Mouse (Mus musculus) left cerebral cortex, adult 11 months (tissue): ENCODE results near the gene Sgms1.

Experiments
- DNase-seq: peaks from one replicate; pipeline ENCODE4 v3.0.0; 2022; ENCODE audit warnings: low spot score

The Sgms1 gene

GRCm38 (mm10) chr19:32269141-32269843 is 120.2 kb downstream of the Sgms1 start:
- no peak for DNase-seq

GRCm38 (mm10) chr19:32268562-32268961 is 121.0 kb downstream of the Sgms1 start:
- DNase-seq, result no peak

- DNase-seq, result no peak
Measured at GRCm38 (mm10) chr19:32266385-32267252, 122.9 kb downstream of the Sgms1 start.

- DNase-seq, result no peak
Measured at GRCm38 (mm10) chr19:32263753-32264152, 125.8 kb downstream of the Sgms1 start.

GRCm38 (mm10) chr19:32262805-32263572 is 126.5 kb downstream of the Sgms1 start:
- no peak for DNase-seq

- DNase-seq, result no peak
Measured at GRCm38 (mm10) chr19:32260869-32261688, 128.4 kb downstream of the Sgms1 start.

- no peak for DNase-seq
Measured at GRCm38 (mm10) chr19:32259830-32260229, 129.7 kb downstream of the Sgms1 start.

GRCm38 (mm10) chr19:32259048-32259447 is 130.5 kb downstream of the Sgms1 start:
- DNase-seq, result no peak

GRCm38 (mm10) chr19:32258146-32258545 is 131.4 kb downstream of the Sgms1 start:
- DNase-seq, result no peak

- no peak for DNase-seq
Measured at GRCm38 (mm10) chr19:32257616-32258015, 131.9 kb downstream of the Sgms1 start.

GRCm38 (mm10) chr19:32256706-32257415 is 132.7 kb downstream of the Sgms1 start:
- no peak for DNase-seq

- DNase-seq, result no peak
Measured at GRCm38 (mm10) chr19:32255429-32256185, 133.9 kb downstream of the Sgms1 start.

- no peak for DNase-seq
Measured at GRCm38 (mm10) chr19:32254739-32255344, 134.7 kb downstream of the Sgms1 start.

GRCm38 (mm10) chr19:32254204-32254603 is 135.3 kb downstream of the Sgms1 start:
- no peak for DNase-seq

GRCm38 (mm10) chr19:32252987-32253386 is 136.5 kb downstream of the Sgms1 start:
- no peak for DNase-seq

GRCm38 (mm10) chr19:32252451-32252850 is 137.1 kb downstream of the Sgms1 start:
- no peak for DNase-seq

- no peak for DNase-seq
Measured at GRCm38 (mm10) chr19:32249181-32250130, 140.1 kb downstream of the Sgms1 start.

GRCm38 (mm10) chr19:32244881-32245280 is 144.6 kb downstream of the Sgms1 start:
- no peak for DNase-seq

- DNase-seq, result no peak
Measured at GRCm38 (mm10) chr19:32243246-32243645, 146.3 kb downstream of the Sgms1 start.
